ENCODE assay signal across 14 mouse cellular contexts in genomic region chr6:17554263-17554662, GRCm38 (mm10).
DNase-seq lines count a peak whose midpoint lies in the region; ATAC-seq and TF ChIP-seq lines count a peak whose summit lies in the region.
"Had no signal": no experiment of that assay in that cellular context is flagged by ENCODE, and none has a peak within 500 bp of the region (broad histone marks: within the 10 kb centered on the region; RNA-seq: fewer than 3 reads in every experiment).

No protein-coding gene starts in this region.

- TF ChIP-seq POLR2A in brain, embryonic 14.5 days (IDR thresholded peaks at IDR 0.05; ENCODE audit: borderline replicate concordance, extremely low read depth, insufficient read depth, insufficient read length, poor library complexity, severe bottlenecking): no peak

- intact Hi-C loops in gastrocnemius, postnatal 14 days (cut with DNase I; ENCODE audit: low total_unique reads): no loop called here

- no peaks in the 10 kb centered on the region for H3K27me3 ChIP-seq in forebrain, embryonic 13.5 days
- no peaks in the 10 kb centered on the region for H3K27me3 ChIP-seq in forebrain, embryonic 10.5 days (ENCODE audit: poor library complexity, severe bottlenecking)
- no peaks in the 10 kb centered on the region for H3K27me3 ChIP-seq in kidney, embryonic 15.5 days
- H3K27me3 ChIP-seq in liver, embryonic 15.5 days: no peaks in the 10 kb centered on the region
- H3K27me3 ChIP-seq: CH12.LX; lung, embryonic 15.5 days had no signal

- no peak for TF ChIP-seq CTCF in brain, embryonic 14.5 days (IDR thresholded peaks at IDR 0.05; ENCODE audit: borderline replicate concordance, extremely low read depth, insufficient read depth, insufficient read length)

- no peak overlapping the region for H3K9ac ChIP-seq in forebrain, embryonic 13.5 days
- no peak overlapping the region for H3K9ac ChIP-seq in kidney, embryonic 15.5 days
- H3K9ac ChIP-seq in liver, embryonic 15.5 days: no peak overlapping the region
- H3K9ac ChIP-seq: lung, embryonic 15.5 days had no signal

- no peak overlapping the region for H3K4me3 ChIP-seq in forebrain, embryonic 13.5 days
- no peak overlapping the region for H3K4me3 ChIP-seq in forebrain, embryonic 10.5 days
- no peak overlapping the region for H3K4me3 ChIP-seq in kidney, embryonic 15.5 days (replicated peaks)
- no peak overlapping the region for H3K4me3 ChIP-seq in liver, embryonic 15.5 days (replicated peaks)
- H3K4me3 ChIP-seq: lung, embryonic 15.5 days had no signal

- no peak overlapping the region for H3K4me2 ChIP-seq in forebrain, embryonic 13.5 days
- no peak overlapping the region for H3K4me2 ChIP-seq in kidney, embryonic 15.5 days
- no peak overlapping the region for H3K4me2 ChIP-seq in liver, embryonic 15.5 days
- H3K4me2 ChIP-seq: lung, embryonic 15.5 days had no signal

- no peak overlapping the region for H3K27ac ChIP-seq in forebrain, embryonic 13.5 days
- H3K27ac ChIP-seq in forebrain, embryonic 10.5 days: no peak overlapping the region
- 0 out of 2 replicates have a peak overlapping the region, but pooled peaks have one; percentile 66 for H3K27ac ChIP-seq in kidney, embryonic 15.5 days
- no peak overlapping the region for H3K27ac ChIP-seq in liver, embryonic 15.5 days (replicated peaks)
- H3K27ac ChIP-seq: lung, embryonic 15.5 days had no signal

- ATAC-seq in forebrain, embryonic 13.5 days: peak; percentile 82
- no peak for ATAC-seq in kidney, embryonic 15.5 days (replicated peaks; ENCODE audit: low FRiP score)
- ATAC-seq in liver, embryonic 15.5 days (ENCODE audit: insufficient read depth): 0 out of 2 replicates have a peak, but pooled peaks have one; percentile 25
- ATAC-seq: midbrain, embryonic 16.5 days had no signal

- H3K9me3 ChIP-seq in forebrain, embryonic 13.5 days (replicated peaks): no peaks in the 10 kb centered on the region
- H3K9me3 ChIP-seq in forebrain, embryonic 10.5 days: no peaks in the 10 kb centered on the region
- no peaks in the 10 kb centered on the region for H3K9me3 ChIP-seq in kidney, embryonic 15.5 days (replicated peaks)
- H3K9me3 ChIP-seq in liver, embryonic 15.5 days (replicated peaks): no peaks in the 10 kb centered on the region
- H3K9me3 ChIP-seq: lung, embryonic 15.5 days had no signal

- no peaks in the 10 kb centered on the region for H3K36me3 ChIP-seq in forebrain, embryonic 13.5 days (ENCODE audit: poor library complexity, severe bottlenecking)
- no peaks in the 10 kb centered on the region for H3K36me3 ChIP-seq in forebrain, embryonic 10.5 days (replicated peaks)
- 0 out of 2 replicates have a peak, but pooled peaks cover 3% of the 10 kb centered on the region for H3K36me3 ChIP-seq in kidney, embryonic 15.5 days
- no peaks in the 10 kb centered on the region for H3K36me3 ChIP-seq in liver, embryonic 15.5 days (replicated peaks)
- H3K36me3 ChIP-seq: lung, embryonic 15.5 days had no signal

- WGBS in forebrain, embryonic 13.5 days: 75% methylated on average over 7 of the region's 7 CpGs
- 92% methylated on average over 7 of the region's 7 CpGs for WGBS in forebrain, embryonic 10.5 days
- 78% methylated on average over 7 of the region's 7 CpGs for WGBS in kidney, embryonic 15.5 days
- 74% methylated on average over 7 of the region's 7 CpGs for WGBS in liver, embryonic 15.5 days (ENCODE audit: insufficient replicate concordance)

- H3K4me1 ChIP-seq in forebrain, embryonic 13.5 days: no peaks in the 10 kb centered on the region
- H3K4me1 ChIP-seq in forebrain, embryonic 10.5 days: no peaks in the 10 kb centered on the region
- H3K4me1 ChIP-seq in kidney, embryonic 15.5 days: peaks cover 3% of the 10 kb centered on the region; the same call in 1 of the 2 replicates
- 0 out of 2 replicates have a peak, but pooled peaks cover 3% of the 10 kb centered on the region for H3K4me1 ChIP-seq in liver, embryonic 15.5 days (replicated peaks)

- no peak for DNase-seq in forebrain, embryonic 10.5 days (ENCODE audit: extremely low spot score, low spot score)
- DNase-seq in kidney, postnatal 4 days: no peak
- peak; percentile 48 for DNase-seq in brain, embryonic 14.5 days (ENCODE audit: low read depth)
- DNase-seq in gastrocnemius, postnatal 14 days: no peak
- DNase-seq: cerebellum, postnatal 36 days; gastrocnemius, postnatal 10 days; layer of hippocampus, adult 9-11 months; thymus, postnatal 25 days had no signal
